Mouse (Mus musculus): ENCODE measurements around the gene Scaper. TPM values are rescaled to one million over a fixed set of nuclear protein-coding genes. Genes with fewer than 3 reads are reported as not detected.

The Scaper gene
- polyA plus RNA-seq, 1 experiment from 2014 or later: 9.4 TPM

- peak overlapping the region; percentile 69 for H3K9ac ChIP-seq (ENCODE audit: low read depth, low read length)
- H3K4me1 ChIP-seq (replicated peaks; ENCODE audit: insufficient read depth, low read length): 0 out of 2 replicates have a peak, but pooled peaks cover 4% of the 10 kb centered on the region
- H3K36me3 ChIP-seq (ENCODE audit: insufficient read depth, low read length): no peaks in the 10 kb centered on the region
- no peaks in the 10 kb centered on the region for H3K27me3 ChIP-seq (ENCODE audit: insufficient read depth, low read length)
- DNase-seq (ENCODE audit: low spot score) (peak; percentile 59), ATAC-seq (replicated peaks; ENCODE audit: low FRiP score, low read depth) (peak; percentile 80)
- peak overlapping the region; percentile 61 for H3K4me2 ChIP-seq (ENCODE audit: low read length)
- peak overlapping the region; percentile 57 for H3K4me3 ChIP-seq (replicated peaks; ENCODE audit: low read depth, low read length)
- no peak for TF ChIP-seq CTCF (IDR thresholded peaks at IDR 0.05; ENCODE audit: low read depth)
- under 1% methylated on average over 32 of the region's 32 CpGs for WGBS
- peak overlapping the region; percentile 85 for H3K27ac ChIP-seq
- H3K9me3 ChIP-seq (replicated peaks; ENCODE audit: low read length): no peaks in the 10 kb centered on the region
Observed at GRCm38 (mm10) chr9:55511521-55511993, 426.4 kb downstream of the Scaper start.

- TF ChIP-seq CTCF (IDR thresholded peaks at IDR 0.05; ENCODE audit: low read depth): no peak
- Histone ChIP-seq H3K36me3 (ENCODE audit: insufficient read depth, low read length) (no peaks in the 10 kb centered on the region), H3K9me3 (replicated peaks; ENCODE audit: low read length) (no peaks in the 10 kb centered on the region), H3K9ac (ENCODE audit: low read depth, low read length) (0 out of 2 replicates have a peak overlapping the region, but pooled peaks have one; percentile 69), H3K27me3 (ENCODE audit: insufficient read depth, low read length) (no peaks in the 10 kb centered on the region), H3K4me2 (ENCODE audit: low read length) (peak overlapping the region; percentile 61), H3K4me3 (replicated peaks; ENCODE audit: low read depth, low read length) (peak overlapping the region; percentile 57), H3K27ac (no peak overlapping the region), H3K4me1 (replicated peaks; ENCODE audit: insufficient read depth, low read length) (0 out of 2 replicates have a peak, but pooled peaks cover 4% of the 10 kb centered on the region)
- 78% methylated on average over 10 of the region's 10 CpGs for WGBS
- DNase-seq (ENCODE audit: low spot score) (no peak), ATAC-seq (replicated peaks; ENCODE audit: low FRiP score, low read depth) (no peak)
Observed at GRCm38 (mm10) chr9:55510651-55511235, 427.2 kb downstream of the Scaper start.

- Histone ChIP-seq H3K27me3 (ENCODE audit: insufficient read depth, low read length) (no peaks in the 10 kb centered on the region), H3K9me3 (replicated peaks; ENCODE audit: low read length) (no peaks in the 10 kb centered on the region), H3K36me3 (ENCODE audit: insufficient read depth, low read length) (no peaks in the 10 kb centered on the region), H3K4me1 (replicated peaks; ENCODE audit: insufficient read depth, low read length) (0 out of 2 replicates have a peak, but pooled peaks cover 4% of the 10 kb centered on the region), H3K9ac (ENCODE audit: low read depth, low read length) (no peak overlapping the region), H3K4me3 (replicated peaks; ENCODE audit: low read depth, low read length) (no peak overlapping the region), H3K4me2 (ENCODE audit: low read length) (no peak overlapping the region), H3K27ac (no peak overlapping the region)
- DNase-seq (ENCODE audit: low spot score) (no peak), ATAC-seq (replicated peaks; ENCODE audit: low FRiP score, low read depth) (no peak)
- 62% methylated on average over 1 of the region's 1 CpGs for WGBS
- no peak for TF ChIP-seq CTCF (IDR thresholded peaks at IDR 0.05; ENCODE audit: low read depth)
Observed at GRCm38 (mm10) chr9:55509731-55510130, 428.2 kb downstream of the Scaper start.

- H3K27me3 ChIP-seq (ENCODE audit: insufficient read depth, low read length): no peaks in the 10 kb centered on the region
- H3K4me2 ChIP-seq (ENCODE audit: low read length): no peak overlapping the region
- no peak overlapping the region for H3K4me3 ChIP-seq (replicated peaks; ENCODE audit: low read depth, low read length)
- H3K36me3 ChIP-seq (ENCODE audit: insufficient read depth, low read length): no peaks in the 10 kb centered on the region
- ATAC-seq (replicated peaks; ENCODE audit: low FRiP score, low read depth) (no peak), DNase-seq (ENCODE audit: low spot score) (no peak)
- 0 out of 2 replicates have a peak, but pooled peaks cover 4% of the 10 kb centered on the region for H3K4me1 ChIP-seq (replicated peaks; ENCODE audit: insufficient read depth, low read length)
- WGBS: 85% methylated on average over 4 of the region's 4 CpGs
- no peak for TF ChIP-seq CTCF (IDR thresholded peaks at IDR 0.05; ENCODE audit: low read depth)
- H3K9ac ChIP-seq (ENCODE audit: low read depth, low read length): no peak overlapping the region
- no peaks in the 10 kb centered on the region for H3K9me3 ChIP-seq (replicated peaks; ENCODE audit: low read length)
- no peak overlapping the region for H3K27ac ChIP-seq
Observed at GRCm38 (mm10) chr9:55508701-55509100, 429.2 kb downstream of the Scaper start.

- no peak overlapping the region for H3K9ac ChIP-seq (ENCODE audit: low read depth, low read length)
- H3K36me3 ChIP-seq (ENCODE audit: insufficient read depth, low read length): no peaks in the 10 kb centered on the region
- H3K4me3 ChIP-seq (replicated peaks; ENCODE audit: low read depth, low read length): no peak overlapping the region
- 87% methylated on average over 3 of the region's 3 CpGs for WGBS
- H3K4me1 ChIP-seq (replicated peaks; ENCODE audit: insufficient read depth, low read length): 0 out of 2 replicates have a peak, but pooled peaks cover 4% of the 10 kb centered on the region
- no peak overlapping the region for H3K4me2 ChIP-seq (ENCODE audit: low read length)
- H3K9me3 ChIP-seq (replicated peaks; ENCODE audit: low read length): no peaks in the 10 kb centered on the region
- no peak for TF ChIP-seq CTCF (IDR thresholded peaks at IDR 0.05; ENCODE audit: low read depth)
- ATAC-seq (replicated peaks; ENCODE audit: low FRiP score, low read depth): no peak
- DNase-seq (ENCODE audit: low spot score): no peak
- no peak overlapping the region for H3K27ac ChIP-seq
- no peaks in the 10 kb centered on the region for H3K27me3 ChIP-seq (ENCODE audit: insufficient read depth, low read length)
Observed at GRCm38 (mm10) chr9:55507922-55508321, 430.0 kb downstream of the Scaper start.

Other genes with a start within 250 kb of the Scaper start
- gene 4930563M21Rik, start 72.4 kb upstream of the Scaper start, polyA plus RNA-seq (2015; fragmentation: Nextera tagmentation; extraction: Ambion mirVana): not detected in 2 replicates
- 230 and 240 TPM in 2 replicates for gene Rcn2, start 103.7 kb upstream of the Scaper start, polyA plus RNA-seq (2015; fragmentation: Nextera tagmentation; extraction: Ambion mirVana)
- gene Pstpip1, start 151.8 kb upstream of the Scaper start, polyA plus RNA-seq (2015; fragmentation: Nextera tagmentation; extraction: Ambion mirVana): 1.1 and 1.3 TPM in 2 replicates
- gene Tspan3, start 227.4 kb upstream of the Scaper start, polyA plus RNA-seq (2015; fragmentation: Nextera tagmentation; extraction: Ambion mirVana): 452 and 462 TPM in 2 replicates